Mouse (Mus musculus) liver, postnatal 0 days (tissue): ENCODE data around the gene Arhgap6.

Experiments
- CTCF ChIP-seq: sonication (generic); IDR thresholded peaks from 2 replicates; pipeline ENCODE4 v1.5.1; 2016; ENCODE audit warnings: antibody characterized with exemption, low read depth
- EP300 ChIP-seq: IDR thresholded peaks from 2 replicates; pipeline ENCODE4 v1.6.1; 2016; ENCODE audit warnings: antibody characterized with exemption, low read depth, mild to moderate bottlenecking

DNA sequence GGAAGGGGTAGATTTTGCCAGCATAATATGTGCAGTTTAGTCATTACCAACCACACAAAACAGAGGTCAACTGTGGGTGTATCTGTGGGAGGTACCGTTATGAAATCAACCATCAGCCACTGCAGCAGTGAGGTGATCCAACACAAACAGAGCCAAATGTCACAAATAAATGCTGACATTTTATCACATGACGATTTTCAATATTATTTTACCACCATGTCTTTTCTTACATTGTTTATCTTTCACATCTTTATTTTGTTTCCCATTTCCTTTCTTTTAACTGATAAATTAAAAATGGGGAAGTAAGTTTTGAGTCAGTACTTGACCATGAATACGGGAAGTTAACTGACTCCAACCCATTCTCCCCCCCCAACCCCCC lies 328.9 kb downstream of the Arhgap6 start:
- no peak for TF ChIP-seq CTCF
- no peak for TF ChIP-seq EP300
